Mouse (Mus musculus) MEL (cell line): ENCODE results near the gene Pde11a. TPM values are rescaled to one million over a fixed set of nuclear protein-coding genes. Genes with fewer than 3 reads are reported as not detected.

Experiments
- DNase-seq: peaks from one replicate; pipeline ENCODE4 v3.0.0; 2011; ENCODE audit warnings: low read depth, low spot score
- H3K27ac ChIP-seq: 2 replicates; pipeline ENCODE4 v1.5.1; 2012; ENCODE audit warnings: low read depth, mild to moderate bottlenecking, control low read depth, low read length, moderate library complexity; ENCODE audit not compliant: control insufficient read depth
- H3K27me3 ChIP-seq, 2 experiments: fragments of 150-350 bp in 1 of 2; sonication (generic) in 1 of 2; 2 replicates each; pipeline ENCODE4 v1.6.1; 2012; ENCODE audit warnings: low read length in 2 of 2, mild to moderate bottlenecking in 2 of 2, improper control_type of control experiment in 1 of 2, moderate library complexity in 1 of 2; ENCODE audit not compliant: insufficient read depth in 2 of 2, control insufficient read depth in 1 of 2
- H3K36me3 ChIP-seq, 2 experiments: 2 replicates each; pipeline ENCODE4 v1.6.1; 2012 to 2014; ENCODE audit warnings: low read length in 2 of 2, improper control_type of control experiment in 1 of 2, inconsistent platforms in 1 of 2, mild to moderate bottlenecking in 1 of 2; ENCODE audit not compliant: insufficient read depth in 2 of 2, control insufficient read depth in 1 of 2
- H3K4me1 ChIP-seq, 2 experiments: fragments of 150-350 bp in 1 of 2; sonication (generic) in 1 of 2; 2 replicates each; pipeline ENCODE4 v1.6.1; 2012; ENCODE audit warnings: low read length in 2 of 2, improper control_type of control experiment in 1 of 2, mild to moderate bottlenecking in 1 of 2; ENCODE audit not compliant: insufficient read depth in 2 of 2, control insufficient read depth in 1 of 2
- H3K4me3 ChIP-seq, 2 experiments: fragments of 150-350 bp in 1 of 2; sonication (generic) in 1 of 2; 2 replicates each; pipeline ENCODE4 v1.5.1; 2012; ENCODE audit warnings: low read depth in 2 of 2, low read length in 2 of 2, mild to moderate bottlenecking in 2 of 2, moderate library complexity in 2 of 2, control low read depth in 1 of 2, improper control_type of control experiment in 1 of 2; ENCODE audit not compliant: control insufficient read depth in 1 of 2, insufficient read depth in 1 of 2
- H3K79me2 ChIP-seq: 2 replicates; pipeline ENCODE4 v1.6.1; 2012; ENCODE audit warnings: mild to moderate bottlenecking, low read length, moderate library complexity; ENCODE audit not compliant: control insufficient read depth, poor library complexity, insufficient read depth
- H3K9ac ChIP-seq: 2 replicates; pipeline ENCODE4 v1.6.1; 2012; ENCODE audit warnings: low read depth, mild to moderate bottlenecking, control low read depth, low read length, moderate library complexity; ENCODE audit not compliant: control insufficient read depth, poor library complexity, severe bottlenecking
- H3K9me3 ChIP-seq: fragments of 150-350 bp; sonication (generic); replicated peaks from 2 replicates; pipeline ENCODE4 v1.6.1; 2012; ENCODE audit warnings: mild to moderate bottlenecking, low read length, improper control_type of control experiment, moderate library complexity; ENCODE audit not compliant: insufficient read depth
- CHD2 ChIP-seq: IDR thresholded peaks from 2 replicates; pipeline ENCODE4 v1.6.1; 2011; ENCODE audit warnings: low read length, improper control_type of control experiment
- CTCF ChIP-seq, 3 experiments: IDR thresholded peaks in 2 of 3; conservative IDR thresholded peaks in 1 of 3; 2 replicates each; pipeline ENCODE4 v1.5.1; 2011 to 2012; ENCODE audit warnings: low read length in 3 of 3, low read depth in 2 of 3, mild to moderate bottlenecking in 2 of 3, improper control_type of control experiment in 1 of 3, inconsistent platforms in 1 of 3, mixed read lengths in 1 of 3, moderate library complexity in 1 of 3; ENCODE audit not compliant: control insufficient read depth in 1 of 3, insufficient read depth in 1 of 3, poor library complexity in 1 of 3, severe bottlenecking in 1 of 3
- E2F4 ChIP-seq: IDR thresholded peaks from 2 replicates; pipeline ENCODE4 v1.6.1; 2011; ENCODE audit warnings: low read depth, low read length, improper control_type of control experiment, borderline replicate concordance
- ELF1 ChIP-seq: IDR thresholded peaks from 2 replicates; pipeline ENCODE4 v1.6.1; 2014; ENCODE audit warnings: low read depth, mild to moderate bottlenecking, inconsistent platforms, low read length, improper control_type of control experiment, moderate library complexity
- EP300 ChIP-seq, 2 experiments: IDR thresholded peaks; 2 replicates each; pipeline ENCODE4 v1.6.1; 2011; ENCODE audit warnings: improper control_type of control experiment in 2 of 2, low read length in 2 of 2, low read depth in 1 of 2, mild to moderate bottlenecking in 1 of 2
- MEF2A ChIP-seq: IDR thresholded peaks from 2 replicates; pipeline ENCODE4 v1.6.1; 2014; ENCODE audit warnings: low read depth, mild to moderate bottlenecking, inconsistent platforms, low read length, improper control_type of control experiment; ENCODE audit not compliant: poor library complexity, insufficient replicate concordance, severe bottlenecking; ENCODE audit errors: extremely low read depth
- MXI1 ChIP-seq: IDR thresholded peaks from 2 replicates; pipeline ENCODE4 v1.6.1; 2011; ENCODE audit warnings: mild to moderate bottlenecking, low read depth, low read length, improper control_type of control experiment
- MYB ChIP-seq: IDR thresholded peaks from 2 replicates; pipeline ENCODE4 v1.6.1; 2011; ENCODE audit warnings: mild to moderate bottlenecking, low read depth, low read length, improper control_type of control experiment
- MYC ChIP-seq: IDR thresholded peaks from 2 replicates; pipeline ENCODE4 v1.6.1; 2011; ENCODE audit warnings: low read depth, mild to moderate bottlenecking, low read length, improper control_type of control experiment, moderate library complexity
- POLR2AphosphoS2 ChIP-seq: IDR thresholded peaks from 2 replicates; pipeline ENCODE4 v1.6.1; 2011; ENCODE audit warnings: low read length, improper control_type of control experiment
- TCF12 ChIP-seq: IDR thresholded peaks from 2 replicates; pipeline ENCODE4 v1.6.1; 2014; ENCODE audit warnings: low read depth, mild to moderate bottlenecking, inconsistent platforms, low read length, improper control_type of control experiment, moderate library complexity
- USF1 ChIP-seq: IDR thresholded peaks from 2 replicates; pipeline ENCODE4 v1.6.1; 2014; ENCODE audit warnings: low read depth, mild to moderate bottlenecking, inconsistent platforms, low read length, improper control_type of control experiment, moderate library complexity
- USF2 ChIP-seq, 2 experiments: IDR thresholded peaks; 2 replicates each; pipeline ENCODE4 v1.6.1; 2011 to 2012; ENCODE audit warnings: improper control_type of control experiment in 2 of 2, low read length in 2 of 2, borderline replicate concordance in 1 of 2, inconsistent platforms in 1 of 2, low read depth in 1 of 2, mild to moderate bottlenecking in 1 of 2; ENCODE audit not compliant: insufficient read depth in 1 of 2
- polyA plus RNA-seq, 2 experiments: library from polyadenylated mRNA; stranded (reverse) in 1 of 2; unstranded in 1 of 2; fragments of >175 nt in 1 of 2; fragments of >200 nt in 1 of 2; gene quantifications; 2 replicates each; pipeline versions ENCODE4 v1.2.1 to v1.2.4; 2012; ENCODE audit warnings: low replicate concordance in 2 of 2, low read depth in 1 of 2; ENCODE audit not compliant: insufficient read length in 2 of 2, insufficient read depth in 1 of 2, missing spikeins in 1 of 2
- total RNA-seq: library from RNA; depleted of rRNA; stranded (reverse); fragments of 300-350 nt; gene quantifications from 2 replicates; pipeline ENCODE4 v1.2.3, GENCODE M21; 2012

The Pde11a gene
- total and polyA plus RNA-seq, 3 experiments: not detected

GRCm38 (mm10) chr2:76342146-76342545, 3.6 kb upstream of the Pde11a start:
- no peaks in the 10 kb centered on the region for H3K9me3 ChIP-seq
- H3K27me3 ChIP-seq: no peaks in the 10 kb centered on the region
- no peak overlapping the region for H3K9ac ChIP-seq
- no peak overlapping the region for H3K4me3 ChIP-seq
- TF ChIP-seq MYC (no peak), USF2 (IDR thresholded peaks at IDR 0.05; ENCODE audit: borderline replicate concordance in 1 of 2, insufficient read depth in 1 of 2, low read depth in 1 of 2, low read length in 2 of 2) (no peak)
- H3K4me1 ChIP-seq: no peaks in the 10 kb centered on the region
- no peaks in the 10 kb centered on the region for H3K79me2 ChIP-seq
- no peak overlapping the region for H3K27ac ChIP-seq
- H3K36me3 ChIP-seq: no peaks in the 10 kb centered on the region
- DNase-seq: no peak

GRCm38 (mm10) chr2:76334596-76334995, 4.0 kb downstream of the Pde11a start:
- Histone ChIP-seq H3K27me3 (no peaks in the 10 kb centered on the region; a peak in 1 of 4 replicates), H3K4me1 (no peaks in the 10 kb centered on the region), H3K27ac (no peak overlapping the region), H3K4me3 (no peak overlapping the region), H3K9ac (no peak overlapping the region), H3K9me3 (no peaks in the 10 kb centered on the region), H3K79me2 (no peaks in the 10 kb centered on the region), H3K36me3 (no peaks in the 10 kb centered on the region)
- no peak for DNase-seq
- no peak for TF ChIP-seq POLR2AphosphoS2
- TF ChIP-seq CHD2: no peak
- TF ChIP-seq E2F4: no peak
- TF ChIP-seq CTCF (IDR thresholded peaks at IDR 0.05 in 2 of 3, conservative IDR thresholded peaks at IDR 0.05 in 1 of 3; ENCODE audit: control insufficient read depth in 1 of 3, insufficient read depth in 1 of 3, low read depth in 2 of 3, low read length in 3 of 3, poor library complexity in 1 of 3, severe bottlenecking in 1 of 3): peak in 2 of 3 experiments; percentile 6 to 8; a peak in 1 of 6 replicates

- no peaks in the 10 kb centered on the region for H3K4me1 ChIP-seq
- H3K36me3 ChIP-seq: no peaks in the 10 kb centered on the region
- no peak overlapping the region for H3K27ac ChIP-seq
- H3K79me2 ChIP-seq: no peaks in the 10 kb centered on the region
- H3K9ac ChIP-seq: no peak overlapping the region
- TF ChIP-seq MYB (no peak), MYC (no peak), EP300 (IDR thresholded peaks at IDR 0.05; ENCODE audit: low read depth in 1 of 2, low read length in 2 of 2) (no peak), TCF12 (no peak), MEF2A (no peak), MXI1 (no peak), E2F4 (no peak), CTCF (IDR thresholded peaks at IDR 0.05 in 2 of 3, conservative IDR thresholded peaks at IDR 0.05 in 1 of 3; ENCODE audit: control insufficient read depth in 1 of 3, insufficient read depth in 1 of 3, low read depth in 2 of 3, low read length in 3 of 3, poor library complexity in 1 of 3, severe bottlenecking in 1 of 3) (no peak), USF1 (no peak), ELF1 (no peak)
- DNase-seq: no peak
- no peaks in the 10 kb centered on the region for H3K9me3 ChIP-seq
- H3K4me3 ChIP-seq: no peak overlapping the region
- H3K27me3 ChIP-seq: no peaks in the 10 kb centered on the region; a peak in 1 of 4 replicates
These were observed 6.3 kb downstream of the Pde11a start for GRCm38 (mm10) chr2:76332161-76332805.
